Mouse (Mus musculus): ENCODE measurements around the gene Urod. TPM values are rescaled to one million over a fixed set of nuclear protein-coding genes. Genes with fewer than 3 reads are reported as not detected.

The Urod gene
- polyA plus RNA-seq (2012; ENCODE audit: insufficient read depth, insufficient read length, missing spikeins) = 97.3 and 145 TPM in 2 replicates

DNA sequence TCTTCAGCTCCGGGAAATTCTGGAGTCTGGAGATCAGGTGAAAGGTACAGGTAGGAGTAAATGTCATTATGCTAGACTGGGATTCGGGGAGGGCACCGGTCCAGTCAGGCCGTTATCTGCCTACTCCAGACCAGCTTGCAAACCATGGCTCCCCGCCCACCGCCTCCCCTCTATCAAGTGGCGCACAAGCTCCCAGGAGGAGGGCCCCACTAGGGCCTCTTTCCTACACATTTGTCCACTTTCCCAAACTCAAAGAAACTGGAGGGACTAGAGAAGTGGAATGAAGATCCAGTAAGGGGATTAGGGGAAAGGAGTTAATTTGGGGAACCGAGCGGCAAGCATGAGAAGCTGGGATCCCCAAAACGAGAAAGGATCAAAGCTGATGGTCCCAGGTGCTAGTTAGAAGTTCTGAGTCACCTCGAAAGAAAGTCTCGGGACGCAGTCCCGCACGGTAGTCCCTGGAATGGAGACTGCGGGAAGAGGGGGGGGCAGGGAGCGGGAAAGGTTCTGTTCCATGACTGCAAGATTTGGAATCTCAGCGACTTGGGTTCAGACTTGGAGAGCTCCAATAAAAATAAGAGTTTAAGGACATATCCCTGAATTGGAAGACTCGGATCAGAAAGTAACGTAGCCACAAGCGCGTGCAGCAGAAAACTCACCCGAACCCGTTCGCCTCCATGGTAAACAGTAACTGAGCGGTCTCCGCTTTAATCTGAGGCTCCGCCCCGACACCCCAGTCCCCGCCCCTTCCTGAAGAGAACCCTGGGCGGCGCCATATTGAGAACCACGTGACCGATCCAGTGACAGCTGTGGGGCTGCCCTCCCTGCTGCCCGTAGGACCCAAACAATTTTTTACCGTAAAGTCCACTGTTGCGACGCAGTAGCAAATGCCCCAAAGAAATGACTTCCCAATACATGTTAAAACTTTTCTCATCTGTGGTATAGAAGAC lies at the start of gene Urod:
Gene Urod, minus strand, starts transcription at position 742 of the 950 bp plus-strand sequence.
- H3K4me1 ChIP-seq (ENCODE audit: control insufficient read depth, insufficient read depth, insufficient read length, low read length) = peaks cover 4% of the 10 kb centered on the region; the same call in 1 of the 2 replicates
- H3K27ac ChIP-seq (replicated peaks; ENCODE audit: low read depth, low read length) = no peak within 1 kb of the TSS; the same call in 1 of the 2 replicates
- peak within 1 kb of the TSS; percentile 89 for H3K4me3 ChIP-seq (ENCODE audit: insufficient read depth, low read depth, low read length)

DNA sequence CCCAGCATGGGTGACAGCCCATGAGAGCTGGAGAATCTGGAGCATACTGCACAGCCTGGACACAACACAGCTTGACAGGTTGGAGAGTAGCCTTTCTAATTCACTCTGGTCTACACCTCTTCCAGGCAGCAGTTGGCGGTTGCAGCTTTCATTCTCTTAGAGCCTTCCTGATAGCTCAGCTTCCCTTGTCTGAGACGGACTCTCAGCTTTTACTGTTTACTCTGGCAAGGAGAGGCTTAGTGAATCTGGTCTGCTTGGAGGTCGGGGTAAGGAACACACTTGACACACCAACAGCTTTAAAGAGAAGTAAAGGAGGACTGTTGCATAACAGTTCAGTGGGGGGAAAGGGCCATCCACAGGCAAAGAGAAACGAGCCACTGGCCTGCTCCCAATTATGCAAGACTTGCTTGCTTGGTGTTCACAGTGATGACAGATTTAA lies 47.1 kb upstream of the Urod start:
- Histone ChIP-seq H3K27ac (replicated peaks; ENCODE audit: low read depth, low read length) (peak overlapping the region; percentile 97), H3K4me3 (ENCODE audit: insufficient read depth, low read depth, low read length) (peak overlapping the region; percentile 39)

DNA sequence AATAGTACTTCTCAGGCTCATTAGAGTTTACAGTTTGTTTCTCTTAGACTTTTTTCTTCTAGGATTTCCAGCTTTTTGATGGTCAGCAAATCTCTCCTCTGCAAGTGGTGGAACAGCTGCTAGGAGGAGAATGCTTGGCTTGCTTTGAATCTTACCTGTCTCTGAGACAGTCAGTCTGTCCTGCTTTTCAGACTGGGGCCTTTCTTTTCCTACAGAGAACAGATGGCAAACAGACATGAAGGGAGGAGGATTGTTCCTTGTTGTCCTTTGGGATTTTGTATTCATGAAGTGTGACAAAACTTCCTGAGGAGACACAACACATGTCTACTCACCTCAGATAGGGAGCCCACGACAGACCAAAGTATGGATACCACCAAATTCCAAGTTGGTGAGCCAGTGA lies 46.6 kb upstream of the Urod start:
- H3K4me3 ChIP-seq (ENCODE audit: insufficient read depth, low read depth, low read length) = no peak overlapping the region
- peaks cover 10% of the 10 kb centered on the region for H3K4me1 ChIP-seq (ENCODE audit: control insufficient read depth, insufficient read depth, insufficient read length, low read length)
- H3K27ac ChIP-seq (replicated peaks; ENCODE audit: low read depth, low read length) = peak overlapping the region; percentile 97

More for the DNA sequence above, 47.1 kb upstream of the Urod start:
- H3K4me1 ChIP-seq (ENCODE audit: control insufficient read depth, insufficient read depth, insufficient read length, low read length) = peaks cover 10% of the 10 kb centered on the region

DNA sequence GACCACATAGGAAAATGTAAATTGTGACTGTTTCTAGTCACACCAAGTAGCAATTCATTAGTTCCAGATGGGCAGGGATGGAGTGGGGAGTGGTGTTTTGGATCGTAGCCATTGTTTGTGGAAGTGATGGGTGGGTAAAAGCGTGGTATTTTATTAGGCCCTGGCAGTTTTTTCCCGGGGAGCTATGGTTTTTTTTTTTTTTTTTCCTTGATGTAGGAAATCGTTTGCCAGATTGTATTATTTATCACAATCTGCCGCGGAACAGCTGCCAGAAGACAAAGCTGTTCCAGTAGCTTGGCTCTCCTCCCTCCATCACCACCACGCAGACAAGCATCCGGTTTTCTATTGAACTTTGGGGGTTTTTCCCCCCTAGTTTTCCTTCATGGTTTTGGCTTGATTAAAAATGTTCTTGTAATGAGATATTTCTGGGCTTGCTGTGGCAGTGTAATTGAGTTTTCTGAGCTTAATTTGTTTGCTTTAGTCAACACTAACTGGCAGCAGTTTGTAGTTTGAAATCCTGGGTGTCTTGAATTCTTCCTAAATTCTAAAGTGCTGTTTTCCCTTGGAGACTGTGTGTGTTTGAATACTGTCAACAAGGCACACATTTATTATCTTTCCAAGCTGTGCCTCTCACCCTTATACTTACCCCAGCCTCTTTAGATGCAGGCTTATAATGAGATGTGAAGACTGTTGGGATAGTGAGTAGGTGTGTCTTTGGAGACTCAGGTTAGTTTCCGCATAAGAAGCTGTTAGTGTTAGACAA lies 45.9 kb upstream of the Urod start:
- Histone ChIP-seq H3K27ac (replicated peaks; ENCODE audit: low read depth, low read length) (no peak overlapping the region), H3K4me3 (ENCODE audit: insufficient read depth, low read depth, low read length) (no peak overlapping the region), H3K4me1 (ENCODE audit: control insufficient read depth, insufficient read depth, insufficient read length, low read length) (peaks cover 10% of the 10 kb centered on the region)

DNA sequence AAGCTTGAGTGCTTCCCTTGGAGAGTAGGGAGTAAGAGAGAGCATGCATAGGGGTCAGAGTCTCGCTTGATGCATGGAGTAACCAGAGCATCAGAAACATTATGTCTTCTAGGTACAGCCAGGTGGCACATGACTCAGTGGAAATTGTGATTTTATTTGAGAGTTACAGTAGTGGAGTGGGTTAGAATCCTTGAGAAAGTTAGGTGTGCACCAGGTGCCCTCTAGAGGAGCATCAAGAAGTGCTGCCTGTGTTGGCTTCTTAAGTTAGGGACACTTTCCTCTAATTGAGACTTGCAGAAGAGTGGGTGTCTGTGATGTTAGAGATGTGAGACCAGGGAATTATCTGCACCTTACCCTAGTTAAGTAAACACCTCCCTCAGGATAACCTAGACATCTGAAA lies 36.9 kb upstream of the Urod start:
- no peak overlapping the region for H3K27ac ChIP-seq (replicated peaks; ENCODE audit: low read depth, low read length)
- H3K4me3 ChIP-seq (ENCODE audit: insufficient read depth, low read depth, low read length) = no peak overlapping the region

DNA sequence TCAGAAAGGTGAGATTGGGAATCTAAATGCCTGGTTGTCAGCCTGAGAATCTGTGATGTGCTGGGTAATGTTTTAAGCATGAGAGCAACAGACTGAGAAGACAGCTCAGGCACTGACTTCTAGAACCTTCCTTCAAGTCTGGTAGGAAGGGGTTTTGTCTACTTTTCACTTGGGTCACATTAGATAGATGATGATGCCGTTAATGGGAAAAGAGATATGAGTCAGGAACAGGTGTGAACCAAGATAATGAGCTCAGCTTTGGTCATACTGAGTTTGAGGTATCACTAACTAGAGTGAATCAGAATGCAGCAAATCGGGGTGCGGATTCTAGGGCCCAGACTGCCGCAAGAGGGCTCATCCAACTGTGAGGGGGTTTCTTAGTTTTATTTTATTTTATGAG lies 29.3 kb upstream of the Urod start:
- Histone ChIP-seq H3K4me1 (ENCODE audit: control insufficient read depth, insufficient read depth, insufficient read length, low read length) (no peaks in the 10 kb centered on the region), H3K4me3 (ENCODE audit: insufficient read depth, low read depth, low read length) (no peak overlapping the region), H3K27ac (replicated peaks; ENCODE audit: low read depth, low read length) (no peak overlapping the region)

More for the DNA sequence above, 36.9 kb upstream of the Urod start:
- no peaks in the 10 kb centered on the region for H3K4me1 ChIP-seq (ENCODE audit: control insufficient read depth, insufficient read depth, insufficient read length, low read length)

DNA sequence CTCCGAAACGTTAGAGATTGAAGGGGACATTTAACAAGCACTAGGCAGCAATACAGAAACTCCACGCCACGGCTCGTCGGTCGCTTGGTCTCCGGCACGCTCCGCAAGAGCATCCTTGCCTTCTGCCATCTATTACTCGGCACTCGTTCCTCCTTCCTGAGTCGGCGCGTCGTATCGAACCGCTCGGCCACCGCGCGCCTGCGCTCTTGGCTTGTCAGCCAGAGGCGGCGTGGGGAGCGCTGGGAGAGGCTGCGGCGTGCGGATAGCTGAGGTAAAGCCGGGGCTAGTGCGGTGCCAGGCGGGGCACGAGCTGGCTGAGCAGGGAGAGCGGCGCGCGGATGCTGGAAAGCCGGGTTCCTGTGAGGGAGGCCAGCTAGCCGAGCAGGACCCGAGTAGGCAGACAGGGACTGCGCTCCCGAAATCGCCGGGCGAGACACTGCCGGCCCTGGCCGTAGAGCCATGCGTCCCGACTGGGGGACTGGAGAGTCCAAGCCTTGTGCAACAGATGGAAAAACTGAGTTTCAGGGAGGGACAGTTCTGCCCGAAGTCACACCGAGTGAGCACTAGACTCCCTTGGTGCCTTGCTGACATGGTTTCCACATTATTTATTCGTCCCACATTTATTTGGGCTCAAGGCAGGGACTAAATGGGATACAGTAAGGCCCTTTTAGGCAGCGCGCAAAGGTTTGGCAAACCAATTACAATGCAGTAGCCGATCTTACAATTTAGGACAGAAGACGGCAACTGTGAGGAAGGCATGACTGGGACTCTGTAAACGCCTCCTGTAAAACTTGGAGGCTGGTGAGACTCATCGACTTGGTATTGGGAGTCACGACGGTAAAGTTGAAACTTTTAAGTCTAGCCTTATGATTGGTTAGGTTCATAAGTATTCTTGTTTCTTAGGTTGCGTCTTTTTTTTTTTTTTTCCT lies 25.3 kb upstream of the Urod start, which contains the start of gene Eif2b3:
Gene Eif2b3, plus strand, starts transcription at position 197 of the 929 bp plus-strand sequence.
- Histone ChIP-seq H3K27ac (replicated peaks; ENCODE audit: low read depth, low read length) (peak within 1 kb of the TSS; percentile 56), H3K4me1 (ENCODE audit: control insufficient read depth, insufficient read depth, insufficient read length, low read length) (no peaks in the 10 kb centered on the region), H3K4me3 (ENCODE audit: insufficient read depth, low read depth, low read length) (peak within 1 kb of the TSS; percentile 92)

DNA sequence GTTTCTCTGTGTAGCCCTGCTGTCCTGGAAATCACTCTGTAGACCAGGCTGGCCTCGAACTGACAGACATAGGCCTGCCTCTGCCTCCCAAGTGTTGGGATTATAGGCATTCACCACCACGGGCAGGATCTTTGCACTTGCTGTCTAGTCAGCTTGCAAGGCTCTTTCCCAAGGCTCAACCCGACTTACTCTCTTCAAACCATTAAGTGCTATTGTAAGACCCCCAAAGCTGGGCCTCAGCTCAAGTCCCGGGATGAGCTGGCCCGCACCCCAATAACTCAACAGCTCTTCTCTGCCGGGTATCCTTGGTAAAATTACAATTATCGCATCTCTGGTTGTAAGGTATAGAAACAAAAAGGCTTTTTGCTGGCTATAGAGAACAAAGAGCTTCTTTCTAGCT lies 24.1 kb upstream of the Urod start:
- Histone ChIP-seq H3K4me3 (ENCODE audit: insufficient read depth, low read depth, low read length) (no peak overlapping the region), H3K27ac (replicated peaks; ENCODE audit: low read depth, low read length) (no peak overlapping the region), H3K4me1 (ENCODE audit: control insufficient read depth, insufficient read depth, insufficient read length, low read length) (no peaks in the 10 kb centered on the region)

DNA sequence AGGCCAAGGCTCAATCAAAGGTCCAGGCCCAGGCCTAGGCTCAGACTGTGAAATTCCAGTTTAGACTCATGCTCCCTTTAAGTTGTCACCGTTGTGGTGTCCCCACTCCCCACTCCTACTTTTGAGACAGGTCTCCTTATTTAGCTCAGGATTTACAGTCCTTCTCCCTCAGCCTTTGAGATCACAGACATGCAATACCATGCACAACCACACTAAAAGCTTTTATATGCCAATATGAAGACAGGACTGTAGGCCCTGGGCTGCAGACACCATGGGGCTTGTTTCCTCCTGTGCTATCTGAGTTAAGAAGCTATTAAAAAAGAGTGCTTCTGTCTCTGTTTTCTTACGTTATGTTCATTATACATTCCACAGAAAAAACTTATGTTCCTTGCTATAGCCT lies 23.5 kb upstream of the Urod start:
- Histone ChIP-seq H3K27ac (replicated peaks; ENCODE audit: low read depth, low read length) (no peak overlapping the region), H3K4me1 (ENCODE audit: control insufficient read depth, insufficient read depth, insufficient read length, low read length) (no peaks in the 10 kb centered on the region), H3K4me3 (ENCODE audit: insufficient read depth, low read depth, low read length) (no peak overlapping the region)

DNA sequence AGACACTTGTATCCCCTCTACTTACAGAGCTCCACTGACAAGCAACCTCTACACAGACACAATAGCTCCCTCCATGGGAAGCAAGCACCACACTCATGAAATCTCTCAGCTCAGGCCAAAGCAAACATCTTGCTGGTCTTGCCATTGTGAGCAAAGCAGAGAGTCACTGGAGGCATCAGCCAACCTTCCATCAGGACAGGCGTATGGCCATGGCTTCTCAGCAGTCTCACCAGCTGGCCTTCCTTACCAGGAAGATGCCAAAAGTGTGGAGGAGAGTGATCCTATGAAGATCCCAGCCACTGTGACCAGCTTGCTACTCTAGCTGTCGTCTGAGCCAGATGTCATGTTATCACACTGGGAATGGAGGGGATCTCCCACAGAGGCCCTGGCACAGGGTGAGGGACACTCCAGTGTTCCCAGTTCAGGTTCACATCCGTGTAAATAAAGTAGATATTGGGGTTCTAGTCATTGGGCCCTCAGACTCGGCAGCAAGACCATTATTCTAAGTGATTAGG lies 20.7 kb upstream of the Urod start:
- Histone ChIP-seq H3K4me3 (ENCODE audit: insufficient read depth, low read depth, low read length) (no peak overlapping the region), H3K27ac (replicated peaks; ENCODE audit: low read depth, low read length) (no peak overlapping the region), H3K4me1 (ENCODE audit: control insufficient read depth, insufficient read depth, insufficient read length, low read length) (no peaks in the 10 kb centered on the region)

DNA sequence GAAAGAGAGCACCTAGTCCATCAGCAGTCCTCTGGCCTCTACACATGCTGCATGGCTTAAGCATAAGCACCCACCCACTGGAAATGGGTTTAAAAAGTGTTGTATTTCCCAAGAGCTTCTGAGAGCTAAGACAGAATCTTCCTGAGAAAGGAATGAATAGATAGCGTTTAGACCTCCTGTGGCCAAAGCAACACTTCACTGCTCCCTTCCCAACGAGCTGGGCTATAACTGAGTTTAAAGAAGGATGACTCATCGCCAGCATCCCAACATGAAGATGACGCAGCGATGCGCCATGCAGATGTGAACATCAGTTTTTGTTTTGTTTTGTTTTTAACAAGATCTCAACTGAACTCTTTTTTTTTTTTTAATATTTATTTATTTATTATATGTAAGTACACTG lies 19.4 kb upstream of the Urod start:
- Histone ChIP-seq H3K27ac (replicated peaks; ENCODE audit: low read depth, low read length) (no peak overlapping the region), H3K4me3 (ENCODE audit: insufficient read depth, low read depth, low read length) (no peak overlapping the region), H3K4me1 (ENCODE audit: control insufficient read depth, insufficient read depth, insufficient read length, low read length) (no peaks in the 10 kb centered on the region)

DNA sequence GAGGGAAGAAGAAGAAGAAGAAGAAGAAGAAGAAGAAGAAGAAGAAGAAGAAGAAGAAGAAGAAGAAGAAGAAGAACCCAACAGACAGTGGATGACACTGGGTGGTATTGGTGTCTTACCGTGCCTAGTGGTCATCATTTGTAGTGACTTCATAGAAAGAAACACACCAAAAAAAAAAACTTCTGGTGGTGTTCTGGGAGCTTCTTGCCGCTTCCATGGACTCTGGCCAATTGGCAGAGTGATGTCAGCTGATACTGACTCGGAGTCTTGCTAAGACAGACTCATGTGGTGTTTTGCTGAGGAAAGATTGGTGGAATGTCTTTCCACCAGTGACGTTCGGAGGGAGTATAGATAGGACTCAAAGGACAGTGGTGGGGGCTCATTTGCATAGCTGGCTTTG lies 16.0 kb upstream of the Urod start:
- Histone ChIP-seq H3K4me3 (ENCODE audit: insufficient read depth, low read depth, low read length) (no peak overlapping the region), H3K4me1 (ENCODE audit: control insufficient read depth, insufficient read depth, insufficient read length, low read length) (no peaks in the 10 kb centered on the region), H3K27ac (replicated peaks; ENCODE audit: low read depth, low read length) (no peak overlapping the region)

DNA sequence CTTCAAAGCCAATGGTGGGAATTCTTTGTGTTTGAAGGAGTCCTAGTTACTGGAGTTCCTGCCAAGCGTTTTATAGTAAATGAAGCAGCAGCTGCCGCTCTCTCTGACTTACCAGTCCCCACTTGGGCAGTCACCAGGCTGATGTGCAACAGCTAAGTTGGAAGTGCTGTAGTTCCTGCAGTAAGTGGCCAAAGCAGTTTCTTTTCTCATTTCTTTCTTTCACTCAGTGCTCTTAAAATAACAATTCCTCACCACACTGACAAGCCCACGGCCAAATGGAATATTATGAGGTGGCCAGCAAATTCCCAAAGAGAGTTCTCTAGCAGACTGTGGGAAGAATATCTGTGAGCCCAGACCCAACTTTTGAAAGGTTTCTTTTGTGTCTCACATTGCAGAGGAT lies 12.8 kb upstream of the Urod start:
- Histone ChIP-seq H3K27ac (replicated peaks; ENCODE audit: low read depth, low read length) (no peak overlapping the region), H3K4me1 (ENCODE audit: control insufficient read depth, insufficient read depth, insufficient read length, low read length) (no peaks in the 10 kb centered on the region), H3K4me3 (ENCODE audit: insufficient read depth, low read depth, low read length) (no peak overlapping the region)

DNA sequence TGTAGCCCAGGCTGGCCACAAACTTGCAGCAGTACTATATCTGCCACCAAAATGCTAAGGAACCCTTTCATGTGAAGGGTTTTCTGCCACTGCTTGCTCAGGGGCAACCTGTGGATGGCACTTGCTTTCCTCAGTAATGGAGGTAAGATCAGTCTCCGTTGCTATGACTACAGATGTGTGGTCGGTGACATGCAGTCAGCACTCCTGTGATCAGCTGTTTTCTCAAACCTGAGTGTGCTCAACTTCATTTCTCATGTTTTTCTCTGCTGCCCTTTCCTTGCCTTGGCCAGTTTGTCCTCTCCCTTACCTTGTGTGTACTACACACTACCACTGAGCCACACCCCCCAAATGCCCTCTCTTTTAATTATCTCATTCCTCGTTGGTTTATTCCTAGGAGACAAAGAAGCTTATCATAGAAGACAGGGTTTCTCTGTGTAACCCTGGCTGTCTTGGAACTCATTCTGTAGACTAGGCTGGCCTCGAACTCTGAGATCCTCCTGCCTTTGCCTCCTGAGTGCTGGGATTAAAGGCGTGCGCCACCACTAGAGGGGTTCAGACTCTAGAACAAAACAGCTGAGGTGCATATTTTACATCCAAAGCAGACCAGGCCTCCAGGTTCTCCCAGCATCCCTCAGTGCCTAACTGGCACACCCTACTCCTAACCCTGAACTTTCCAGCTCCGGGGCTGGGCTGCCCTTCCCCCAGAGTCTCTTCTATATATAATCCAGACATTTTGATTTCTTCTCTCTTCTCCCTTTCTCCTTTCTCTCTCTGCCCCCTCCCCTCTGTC lies 11.6 kb upstream of the Urod start:
- no peak overlapping the region for H3K27ac ChIP-seq (replicated peaks; ENCODE audit: low read depth, low read length)
- H3K4me3 ChIP-seq (ENCODE audit: insufficient read depth, low read depth, low read length) = no peak overlapping the region
- H3K4me1 ChIP-seq (ENCODE audit: control insufficient read depth, insufficient read depth, insufficient read length, low read length) = no peaks in the 10 kb centered on the region
